Mouse (Mus musculus): ENCODE results near the gene Zfp612.
"Not testable (repeated sequence)": the region's sequence is repeated elsewhere in the genome, so short reads cannot be mapped to it uniquely, and the experiment has no call there.

DNA sequence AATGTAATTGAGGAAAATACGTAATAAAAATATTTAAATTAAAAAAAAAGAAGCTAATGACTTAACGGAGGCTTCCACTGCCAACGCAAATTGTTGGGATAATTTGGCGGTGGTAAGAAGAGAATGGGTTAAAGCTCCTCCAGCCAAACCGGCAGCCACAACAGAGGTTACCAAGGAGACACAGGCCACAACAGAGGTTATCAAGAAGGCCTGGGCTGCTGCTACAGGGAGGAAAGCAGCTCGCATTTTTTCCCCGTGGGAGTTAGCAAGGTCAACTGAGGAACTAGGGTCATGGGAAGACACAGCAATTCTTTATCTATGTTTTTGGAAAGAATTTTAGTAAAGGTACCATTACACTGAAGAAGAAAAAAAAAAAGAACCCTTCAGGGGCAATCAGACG, 45.8 kb upstream of the Zfp612 start:
- not testable (repeated sequence) for TF ChIP-seq GATA1 (IDR thresholded peaks at IDR 0.05; ENCODE audit: borderline replicate concordance, low read length); FLI1 (IDR thresholded peaks at IDR 0.05; ENCODE audit: low read length)
